Mouse (Mus musculus) ES-Bruce4 (cell line): ENCODE results near the gene Igsf9b.

Experiments
- CTCF ChIP-seq: IDR thresholded peaks from one replicate; pipeline ENCODE4 v1.8.1; 2011; ENCODE audit warnings: low read depth, low read length
- POLR2A ChIP-seq: IDR thresholded peaks from one replicate; pipeline ENCODE4 v1.8.1; 2011; ENCODE audit warnings: low read length; ENCODE audit not compliant: insufficient read depth

GRCm38 (mm10) chr9:27298411-27299285, at the start of gene Igsf9b:
- TF ChIP-seq POLR2A (no peak), CTCF (no peak)
